Mouse (Mus musculus) embryonic facial prominence, embryonic 10.5 days (tissue): Measurements from ENCODE around the gene Capg. TPM values are rescaled to one million over a fixed set of nuclear protein-coding genes. Genes with fewer than 3 reads are reported as not detected.
"Not testable (repeated sequence)": the region's sequence is repeated elsewhere in the genome, so short reads cannot be mapped to it uniquely, and the experiment has no call there.

Experiments
- DNase-seq: peaks from one replicate; pipeline ENCODE4 v3.0.0-alpha.2; 2017; ENCODE audit warnings: low spot score
- H3K27ac ChIP-seq: fragments of 300-500 bp; sonication (generic); replicated peaks from 2 replicates; pipeline ENCODE4 v1.5.1; 2016; ENCODE audit warnings: mild to moderate bottlenecking
- H3K27me3 ChIP-seq: fragments of 300-500 bp; sonication (generic); replicated peaks from 2 replicates; pipeline ENCODE4 v1.6.1; 2016; ENCODE audit warnings: low read depth, mild to moderate bottlenecking; ENCODE audit not compliant: poor library complexity, severe bottlenecking
- H3K36me3 ChIP-seq: fragments of 300-500 bp; sonication (generic); replicated peaks from 2 replicates; pipeline ENCODE4 v1.6.1; 2016; ENCODE audit warnings: mild to moderate bottlenecking, moderate library complexity
- H3K4me1 ChIP-seq: fragments of 300-500 bp; sonication (generic); 2 replicates; pipeline ENCODE4 v1.6.1; 2016
- H3K4me3 ChIP-seq: fragments of 300-500 bp; sonication (generic); 2 replicates; pipeline ENCODE4 v1.5.1; 2016; ENCODE audit warnings: mild to moderate bottlenecking, moderate library complexity
- H3K9me3 ChIP-seq: fragments of 300-500 bp; sonication (generic); 2 replicates; pipeline ENCODE4 v1.6.1; 2016; ENCODE audit warnings: mild to moderate bottlenecking
- WGBS: fragments of 180-500 bp; shearing (Covaris S2); methylation state at CpG from one replicate; pipeline ENCODE4 v1.1.7; 2016; 5-methylcytosine and 5-hydroxymethylcytosine counted together
- polyA plus RNA-seq: library from polyadenylated mRNA; unstranded; fragments of >200 nt; fragmentation: Nextera tagmentation; extraction: Ambion mirVana; gene quantifications from 2 replicates; pipeline ENCODE4 v1.2.1, GENCODE M21; 2016

The Capg gene
- polyA plus RNA-seq, 1 experiment from 2014 or later, result 16.0 TPM

GRCm38 (mm10) chr6:72519303-72519702 is 24.9 kb upstream of the Capg start:
- Histone ChIP-seq H3K9me3 (no peaks in the 10 kb centered on the region), H3K27me3 (no peaks in the 10 kb centered on the region), H3K27ac (peak overlapping the region; percentile 80), H3K4me1 (peaks cover 24% of the 10 kb centered on the region), H3K36me3 (no peaks in the 10 kb centered on the region), H3K4me3 (peak overlapping the region; percentile 37; the same call in 1 of the 2 replicates)
- DNase-seq, result no peak
- 26% methylated on average over 8 of the region's 8 CpGs for WGBS

DNA sequence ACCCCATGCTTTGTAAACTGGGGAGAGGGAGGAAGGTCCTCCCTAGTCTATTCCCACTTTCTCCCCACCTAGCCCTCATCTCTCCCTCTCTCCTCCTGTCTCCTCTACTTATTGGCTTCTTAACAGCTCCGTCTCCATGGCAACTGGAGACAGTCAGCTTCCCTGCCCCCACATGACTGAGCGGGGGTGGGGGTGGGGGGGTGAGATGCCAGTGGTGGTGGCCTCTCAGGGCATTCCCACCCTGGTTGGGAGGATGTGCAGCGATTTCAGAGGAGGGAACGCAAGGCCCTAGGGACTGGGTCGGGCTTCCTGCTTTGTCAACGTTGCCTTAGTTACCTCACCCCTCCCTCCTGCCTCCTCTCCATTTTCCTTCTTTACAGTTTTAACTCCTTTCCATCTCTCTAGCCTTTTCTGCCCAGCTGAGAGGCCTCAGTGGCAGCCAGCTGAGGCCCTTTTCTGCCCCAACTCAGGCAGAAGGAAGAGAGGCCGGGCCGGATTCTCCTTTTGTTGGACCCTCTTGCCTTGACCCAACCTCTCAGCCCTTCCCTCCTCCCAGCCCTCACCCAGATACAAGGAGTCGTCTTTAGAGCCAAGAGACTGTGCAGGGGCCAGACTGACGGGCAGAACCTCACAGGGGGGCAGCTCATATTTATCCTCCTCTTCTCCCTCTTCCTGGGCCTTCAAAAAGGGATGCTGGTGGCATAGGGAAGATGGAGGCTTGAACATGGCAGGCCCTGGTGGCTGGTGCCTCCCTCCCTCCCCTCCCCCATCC is 24.1 kb upstream of the Capg start:
- WGBS, result 21% methylated on average over 10 of the region's 10 CpGs
- no peaks in the 10 kb centered on the region for H3K27me3 ChIP-seq
- H3K9me3 ChIP-seq, result no peaks in the 10 kb centered on the region
- H3K4me3 ChIP-seq, result peak overlapping the region; percentile 37
- H3K4me1 ChIP-seq, result peaks cover 24% of the 10 kb centered on the region
- H3K36me3 ChIP-seq, result no peaks in the 10 kb centered on the region
- peak; percentile 70 for DNase-seq
- H3K27ac ChIP-seq, result peak overlapping the region; percentile 80

GRCm38 (mm10) chr6:72520904-72521303 is 23.3 kb upstream of the Capg start:
- Histone ChIP-seq H3K27ac (peak overlapping the region; percentile 80; the same call in 1 of the 2 replicates), H3K36me3 (no peaks in the 10 kb centered on the region), H3K4me1 (peaks cover 24% of the 10 kb centered on the region), H3K4me3 (no peak overlapping the region), H3K27me3 (no peaks in the 10 kb centered on the region), H3K9me3 (no peaks in the 10 kb centered on the region)
- 90% methylated on average over 5 of the region's 5 CpGs for WGBS
- DNase-seq, result no peak

- no peak for DNase-seq
- 92% methylated on average over 5 of the region's 5 CpGs for WGBS
- peak within 1 kb of the TSS; percentile 80 for H3K27ac ChIP-seq
Observed at GRCm38 (mm10) chr6:72521607-72522006, 22.6 kb upstream of the Capg start, which contains the start of gene Sh2d6. TSS of gene Sh2d6 (minus strand) at chr6:72521707.

DNA sequence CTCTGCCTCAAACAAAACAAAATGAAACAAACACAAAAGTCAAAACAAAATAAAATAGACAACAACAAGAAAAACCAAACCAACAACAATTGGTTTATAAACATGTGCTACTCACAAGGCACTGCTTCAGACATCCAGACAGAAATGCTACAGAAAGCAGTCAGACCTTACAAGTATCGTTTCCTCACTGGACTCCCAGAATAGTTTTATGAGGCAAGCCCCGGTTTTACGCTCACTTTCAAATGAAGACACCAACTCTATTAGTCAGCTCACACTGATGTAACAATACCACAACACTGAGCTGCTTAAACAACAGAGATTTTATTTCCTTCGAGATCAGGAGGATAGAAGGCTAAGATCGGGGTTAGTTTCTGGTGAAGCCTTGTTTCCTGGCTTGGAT is 21.9 kb upstream of the Capg start:
- DNase-seq, result no peak
- Histone ChIP-seq H3K36me3 (no peaks in the 10 kb centered on the region), H3K4me3 (no peak overlapping the region), H3K27ac (no peak overlapping the region), H3K4me1 (peaks cover 24% of the 10 kb centered on the region), H3K9me3 (no peaks in the 10 kb centered on the region), H3K27me3 (no peaks in the 10 kb centered on the region)
- 91% methylated on average over 5 of the region's 5 CpGs for WGBS

More at GRCm38 (mm10) chr6:72521607-72522006, 22.6 kb upstream of the Capg start, which contains the start of gene Sh2d6:
- Histone ChIP-seq H3K36me3 (no peaks in the 10 kb centered on the region), H3K27me3 (no peaks in the 10 kb centered on the region), H3K4me3 (no peak within 1 kb of the TSS), H3K4me1 (peaks cover 24% of the 10 kb centered on the region), H3K9me3 (no peaks in the 10 kb centered on the region)

GRCm38 (mm10) chr6:72523222-72523621 is 21.0 kb upstream of the Capg start:
- H3K36me3 ChIP-seq, result no peaks in the 10 kb centered on the region
- no peak overlapping the region for H3K4me3 ChIP-seq
- no peak overlapping the region for H3K27ac ChIP-seq
- 67% methylated on average over 4 of the region's 4 CpGs for WGBS
- H3K4me1 ChIP-seq, result peaks cover 24% of the 10 kb centered on the region
- no peaks in the 10 kb centered on the region for H3K9me3 ChIP-seq
- DNase-seq, result no peak
- H3K27me3 ChIP-seq, result no peaks in the 10 kb centered on the region

GRCm38 (mm10) chr6:72524160-72524559 is 20.0 kb upstream of the Capg start:
- DNase-seq, result no peak
- WGBS, result 85% methylated on average over 2 of the region's 2 CpGs
- Histone ChIP-seq H3K4me1 (peaks cover 19% of the 10 kb centered on the region), H3K9me3 (no peaks in the 10 kb centered on the region), H3K27me3 (no peaks in the 10 kb centered on the region), H3K36me3 (no peaks in the 10 kb centered on the region), H3K4me3 (no peak overlapping the region), H3K27ac (no peak overlapping the region)

- no peaks in the 10 kb centered on the region for H3K27me3 ChIP-seq
- WGBS, result 80% methylated on average over 4 of the region's 4 CpGs
- H3K4me3 ChIP-seq, result no peak overlapping the region
- no peaks in the 10 kb centered on the region for H3K4me1 ChIP-seq
- no peaks in the 10 kb centered on the region for H3K36me3 ChIP-seq
- H3K9me3 ChIP-seq, result no peaks in the 10 kb centered on the region
- no peak overlapping the region for H3K27ac ChIP-seq
- DNase-seq, result no peak
Observed at GRCm38 (mm10) chr6:72527070-72527469, 17.1 kb upstream of the Capg start.

DNA sequence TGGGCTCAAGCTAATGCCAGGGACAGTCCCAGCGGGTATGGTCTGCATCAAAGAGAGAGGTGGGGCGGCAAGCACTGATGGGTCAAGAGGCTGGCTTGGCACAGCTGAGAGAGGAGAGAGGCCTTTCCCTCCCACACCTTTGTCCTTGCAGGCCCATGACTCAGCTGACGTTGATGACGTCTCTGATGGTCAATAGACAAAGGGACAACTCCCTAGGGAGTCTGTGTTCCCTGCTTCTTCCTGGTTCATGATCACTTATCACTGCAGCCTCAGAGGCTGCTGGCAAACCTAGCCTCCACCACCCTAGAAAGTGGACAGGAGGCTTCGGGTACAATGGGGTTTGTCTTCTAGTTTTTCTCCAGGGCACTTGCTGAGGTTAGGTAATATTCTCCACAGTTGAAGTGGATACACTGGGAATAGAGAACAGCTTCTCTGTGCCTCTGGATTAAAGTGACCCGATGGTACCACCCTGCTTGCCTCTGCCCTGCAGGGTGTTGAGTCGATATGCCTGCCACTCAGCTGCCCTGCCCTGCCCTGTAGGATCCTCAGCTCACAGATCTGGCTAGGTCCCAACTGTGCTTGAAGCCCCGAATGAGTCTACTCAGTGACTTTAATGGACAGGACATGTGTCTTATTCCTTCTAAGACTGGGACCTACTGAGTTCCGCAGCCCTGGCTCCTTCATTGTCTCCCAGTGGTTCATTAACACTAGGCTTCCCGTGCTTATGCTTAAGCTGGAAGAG is 15.6 kb upstream of the Capg start:
- DNase-seq, result no peak
- H3K9me3 ChIP-seq, result no peaks in the 10 kb centered on the region
- H3K27me3 ChIP-seq, result no peaks in the 10 kb centered on the region
- H3K4me1 ChIP-seq, result peaks cover 12% of the 10 kb centered on the region
- H3K4me3 ChIP-seq, result no peak overlapping the region
- 78% methylated on average over 10 of the region's 10 CpGs for WGBS
- no peaks in the 10 kb centered on the region for H3K36me3 ChIP-seq
- H3K27ac ChIP-seq, result no peak overlapping the region

GRCm38 (mm10) chr6:72532580-72532979 is 11.6 kb upstream of the Capg start:
- Histone ChIP-seq H3K27ac (peak overlapping the region; percentile 72), H3K4me1 (peaks cover 32% of the 10 kb centered on the region), H3K4me3 (no peak overlapping the region), H3K27me3 (no peaks in the 10 kb centered on the region), H3K36me3 (no peaks in the 10 kb centered on the region), H3K9me3 (no peaks in the 10 kb centered on the region)
- WGBS, result 74% methylated on average over 4 of the region's 4 CpGs
- no peak for DNase-seq

GRCm38 (mm10) chr6:72533555-72533954 is 10.6 kb upstream of the Capg start:
- not testable (repeated sequence) for DNase-seq
- H3K27ac ChIP-seq, result peak overlapping the region; percentile 19; the same call in 1 of the 2 replicates

GRCm38 (mm10) chr6:72534035-72534809 is 10.0 kb upstream of the Capg start:
- H3K4me3 ChIP-seq, result no peak overlapping the region
- DNase-seq, result peak; percentile 76
- H3K4me1 ChIP-seq, result peaks cover 46% of the 10 kb centered on the region
- H3K9me3 ChIP-seq, result no peaks in the 10 kb centered on the region
- 34% methylated on average over 9 of the region's 9 CpGs for WGBS
- H3K27me3 ChIP-seq, result no peaks in the 10 kb centered on the region
- H3K36me3 ChIP-seq, result no peaks in the 10 kb centered on the region
- H3K27ac ChIP-seq, result peak overlapping the region; percentile 19

More at GRCm38 (mm10) chr6:72533555-72533954, 10.6 kb upstream of the Capg start:
- not testable (repeated sequence) for H3K36me3 ChIP-seq, H3K9me3 ChIP-seq, H3K4me3 ChIP-seq, H3K27me3 ChIP-seq
- peaks cover 41% of the 10 kb centered on the region for H3K4me1 ChIP-seq
- 49% methylated on average over 1 of the region's 1 CpGs for WGBS
